Mouse (Mus musculus) brain, embryonic 14.5 days (tissue): ENCODE results near the gene Tbx6.

Experiments
- CTCF ChIP-seq: fragments of 200-500 bp; IDR thresholded peaks from 2 replicates; pipeline ENCODE4 v1.5.1; 2012; ENCODE audit warnings: inconsistent platforms, mild to moderate bottlenecking, moderate library complexity, borderline replicate concordance; ENCODE audit not compliant: insufficient read depth, insufficient read length; ENCODE audit errors: extremely low read depth
- POLR2A ChIP-seq: fragments of 200-500 bp; IDR thresholded peaks from 2 replicates; pipeline ENCODE4 v1.6.1; 2012; ENCODE audit warnings: mild to moderate bottlenecking, inconsistent platforms, borderline replicate concordance; ENCODE audit not compliant: poor library complexity, insufficient read depth, insufficient read length, severe bottlenecking; ENCODE audit errors: extremely low read depth

DNA sequence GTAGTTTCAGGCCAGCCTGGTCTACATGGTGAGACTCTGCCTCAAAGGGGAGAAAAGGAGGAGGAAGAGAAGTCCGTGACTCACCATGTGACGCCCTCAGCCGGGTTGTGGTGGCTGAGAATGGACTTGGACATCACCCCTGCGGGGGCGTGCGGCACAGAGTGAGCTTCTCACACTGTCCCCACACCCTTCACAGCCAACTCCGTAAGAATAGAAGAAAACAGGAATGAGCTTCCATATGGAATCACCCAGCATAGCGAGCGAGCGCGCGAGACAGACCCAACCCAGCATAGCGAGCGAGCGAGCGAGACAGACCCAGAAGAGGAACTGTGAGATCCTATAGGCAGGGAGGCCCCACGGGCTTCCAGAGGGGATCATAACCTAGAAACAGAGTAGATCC is 41.7 kb upstream of the Tbx6 start:
- TF ChIP-seq CTCF: no peak
- no peak for TF ChIP-seq POLR2A
